ENCODE assay signal across 15 mouse cellular contexts in genomic region chr11:76311224-76312000, GRCm38 (mm10).
DNase-seq lines count a peak whose midpoint lies in the region; ATAC-seq and TF ChIP-seq lines count a peak whose summit lies in the region.
"Had no signal": no experiment of that assay in that cellular context is flagged by ENCODE, and none has a peak within 500 bp of the region (broad histone marks: within the 10 kb centered on the region; RNA-seq: fewer than 3 reads in every experiment).

No protein-coding gene starts in this region.

- DNase-seq in hindbrain, postnatal 0 days (ENCODE audit: low spot score): no peak
- peak; percentile 84 for DNase-seq in Muller cell, postnatal 12 days (ENCODE audit: inconsistent ontology term)
- peak; percentile 64 for DNase-seq in limb, embryonic 11.5 days (ENCODE audit: low spot score)
- no peak for DNase-seq in right cerebral cortex, postnatal 25 days
- DNase-seq: adrenal gland, postnatal 36 days; cerebellum, adult 11 months; kidney, adult 18-20 months; liver; lung, postnatal 36 days; thymus, adult 18-20 months had no signal

- ATAC-seq in hindbrain, embryonic 13.5 days (ENCODE audit: low FRiP score): no peak
- ATAC-seq in hindbrain, postnatal 0 days: no peak
- ATAC-seq in limb, embryonic 11.5 days (ENCODE audit: insufficient number of reproducible peaks, low FRiP score, low TSS enrichment, low read depth): peak; percentile 68; the same call in 1 of the 2 replicates
- ATAC-seq in erythroblast, adult 5-6 weeks (replicated peaks; ENCODE audit: low FRiP score, poor library complexity, severe bottlenecking): no peak

- H3K4me1 ChIP-seq in hindbrain, embryonic 13.5 days (replicated peaks): peaks cover 33% of the 10 kb centered on the region
- H3K4me1 ChIP-seq in hindbrain, postnatal 0 days (ENCODE audit: insufficient read depth, low read length): no peaks in the 10 kb centered on the region
- H3K4me1 ChIP-seq in brown adipose tissue, adult 24 weeks (ENCODE audit: control insufficient read depth, insufficient read depth, insufficient read length, low read length): peaks cover 39% of the 10 kb centered on the region
- H3K4me1 ChIP-seq in limb, embryonic 11.5 days (ENCODE audit: control insufficient read depth, insufficient read depth, low read length): peaks cover 58% of the 10 kb centered on the region

- no peaks in the 10 kb centered on the region for H3K9me3 ChIP-seq in hindbrain, embryonic 13.5 days
- H3K9me3 ChIP-seq in hindbrain, postnatal 0 days (ENCODE audit: low read length): no peaks in the 10 kb centered on the region
- H3K9me3 ChIP-seq in limb, embryonic 11.5 days (ENCODE audit: control insufficient read depth, low read length): no peaks in the 10 kb centered on the region
- H3K9me3 ChIP-seq: heart, embryonic 15.5 days had no signal

- H3K4me3 ChIP-seq in hindbrain, embryonic 13.5 days: no peak overlapping the region
- no peak overlapping the region for H3K4me3 ChIP-seq in hindbrain, postnatal 0 days (ENCODE audit: low read length)
- no peak overlapping the region for H3K4me3 ChIP-seq in brown adipose tissue, adult 24 weeks (ENCODE audit: insufficient read depth, low read depth, low read length)
- H3K4me3 ChIP-seq in limb, embryonic 11.5 days (ENCODE audit: low read depth, low read length): no peak overlapping the region
- H3K4me3 ChIP-seq: heart, embryonic 15.5 days; layer of hippocampus, adult 2 months had no signal

- peak overlapping the region; percentile 52; the same call in 1 of the 2 replicates for H3K27ac ChIP-seq in hindbrain, embryonic 13.5 days
- no peak overlapping the region for H3K27ac ChIP-seq in hindbrain, postnatal 0 days
- peak overlapping the region; percentile 53 for H3K27ac ChIP-seq in brown adipose tissue, adult 24 weeks (replicated peaks; ENCODE audit: low read depth, low read length)
- peak overlapping the region; percentile 88 for H3K27ac ChIP-seq in limb, embryonic 11.5 days (replicated peaks; ENCODE audit: low read depth, low read length)
- H3K27ac ChIP-seq: heart, embryonic 15.5 days; layer of hippocampus, adult 2 months had no signal

- H3K36me3 ChIP-seq in hindbrain, embryonic 13.5 days: no peaks in the 10 kb centered on the region
- H3K36me3 ChIP-seq in hindbrain, postnatal 0 days (ENCODE audit: insufficient read depth, low read length): no peaks in the 10 kb centered on the region
- no peaks in the 10 kb centered on the region for H3K36me3 ChIP-seq in limb, embryonic 11.5 days (ENCODE audit: control insufficient read depth, insufficient read depth, low read length)
- H3K36me3 ChIP-seq: heart, embryonic 15.5 days had no signal

- no peak overlapping the region for H3K4me2 ChIP-seq in hindbrain, embryonic 13.5 days
- no peak overlapping the region for H3K4me2 ChIP-seq in hindbrain, postnatal 0 days (ENCODE audit: low read depth, low read length)
- H3K4me2 ChIP-seq in limb, embryonic 11.5 days (ENCODE audit: low read depth, severe bottlenecking): peak overlapping the region; percentile 15; the same call in 1 of the 2 replicates
- H3K4me2 ChIP-seq: heart, embryonic 15.5 days had no signal

- no peaks in the 10 kb centered on the region for H3K27me3 ChIP-seq in hindbrain, embryonic 13.5 days
- no peaks in the 10 kb centered on the region for H3K27me3 ChIP-seq in hindbrain, postnatal 0 days (ENCODE audit: insufficient read depth, low read length)
- no peaks in the 10 kb centered on the region for H3K27me3 ChIP-seq in limb, embryonic 11.5 days (ENCODE audit: control insufficient read depth, insufficient read depth, low read length)
- H3K27me3 ChIP-seq: heart, embryonic 15.5 days had no signal

- H3K9ac ChIP-seq in hindbrain, embryonic 13.5 days: no peak overlapping the region
- H3K9ac ChIP-seq in hindbrain, postnatal 0 days (replicated peaks; ENCODE audit: low read length): no peak overlapping the region
- no peak overlapping the region; the same call in 1 of the 2 replicates for H3K9ac ChIP-seq in limb, embryonic 11.5 days (ENCODE audit: low read length)
- H3K9ac ChIP-seq: heart, embryonic 15.5 days had no signal

- no peak for TF ChIP-seq CTCF in hindbrain, postnatal 0 days (IDR thresholded peaks at IDR 0.05; ENCODE audit: low read depth)

- 73% methylated on average over 12 of the region's 12 CpGs for WGBS in hindbrain, embryonic 13.5 days
- 67% methylated on average over 12 of the region's 12 CpGs for WGBS in hindbrain, postnatal 0 days
- WGBS in limb, embryonic 11.5 days: 47% methylated on average over 12 of the region's 12 CpGs

Comparison
In these comparisons a context has a peak if more than half of its experiments do, and no peak if none do; other contexts are left out.
1. DNase-seq: peak in Muller cell, postnatal 12 days (single experiment) and limb, embryonic 11.5 days (single experiment); none in hindbrain, postnatal 0 days (single experiment) and right cerebral cortex, postnatal 25 days (single experiment).